Mouse (Mus musculus) erythroblast, embryonic 14.5 days (primary cell): Measurements from ENCODE around the gene Efna3.

Source experiments
- GATA1 ChIP-seq: IDR thresholded peaks from 2 replicates; pipeline ENCODE4 v1.6.1; 2012; ENCODE audit warnings: low read length, inconsistent platforms, mixed read lengths
- TAL1 ChIP-seq: IDR thresholded peaks from 3 replicates; pipeline ENCODE4 v1.6.1; 2012; ENCODE audit warnings: low read length, inconsistent platforms, mixed read lengths

GRCm38 (mm10) chr3:89365153-89365485 lies 42.4 kb upstream of the Efna3 start, which contains the start of gene Dcst1:
- no peak for TF ChIP-seq GATA1
- TF ChIP-seq TAL1: no peak
